Mouse (Mus musculus): ENCODE measurements around the gene Efcab10. TPM values are rescaled to one million over a fixed set of nuclear protein-coding genes. Genes with fewer than 3 reads are reported as not detected.
A peak's percentile ranks its signal among the peaks of the same experiment; 100 is the strongest.

Efcab10 gene
- total RNA-seq, 1 experiment from 2014 or later = 0.52 TPM

DNA sequence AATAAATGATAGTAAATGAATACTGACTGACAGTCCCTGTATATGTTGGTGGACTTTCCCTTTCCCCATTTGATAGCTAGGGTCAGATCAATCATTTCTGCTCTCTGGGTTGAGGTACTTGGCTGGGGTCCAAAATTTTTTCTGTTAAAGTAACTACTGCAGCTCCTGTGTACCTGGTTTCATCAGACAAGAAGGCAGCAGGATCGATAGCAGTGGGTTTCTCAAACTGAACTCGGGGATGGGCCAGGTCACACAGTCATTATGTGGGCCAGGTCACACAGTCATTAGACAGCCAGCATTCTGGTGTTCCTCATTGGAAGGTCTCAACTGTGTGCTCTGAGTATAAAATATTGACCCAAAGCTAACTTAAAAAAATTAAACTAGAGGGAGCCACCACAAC lies 33.1 kb downstream of the Efcab10 start:
- DNase-seq = no peak

DNA sequence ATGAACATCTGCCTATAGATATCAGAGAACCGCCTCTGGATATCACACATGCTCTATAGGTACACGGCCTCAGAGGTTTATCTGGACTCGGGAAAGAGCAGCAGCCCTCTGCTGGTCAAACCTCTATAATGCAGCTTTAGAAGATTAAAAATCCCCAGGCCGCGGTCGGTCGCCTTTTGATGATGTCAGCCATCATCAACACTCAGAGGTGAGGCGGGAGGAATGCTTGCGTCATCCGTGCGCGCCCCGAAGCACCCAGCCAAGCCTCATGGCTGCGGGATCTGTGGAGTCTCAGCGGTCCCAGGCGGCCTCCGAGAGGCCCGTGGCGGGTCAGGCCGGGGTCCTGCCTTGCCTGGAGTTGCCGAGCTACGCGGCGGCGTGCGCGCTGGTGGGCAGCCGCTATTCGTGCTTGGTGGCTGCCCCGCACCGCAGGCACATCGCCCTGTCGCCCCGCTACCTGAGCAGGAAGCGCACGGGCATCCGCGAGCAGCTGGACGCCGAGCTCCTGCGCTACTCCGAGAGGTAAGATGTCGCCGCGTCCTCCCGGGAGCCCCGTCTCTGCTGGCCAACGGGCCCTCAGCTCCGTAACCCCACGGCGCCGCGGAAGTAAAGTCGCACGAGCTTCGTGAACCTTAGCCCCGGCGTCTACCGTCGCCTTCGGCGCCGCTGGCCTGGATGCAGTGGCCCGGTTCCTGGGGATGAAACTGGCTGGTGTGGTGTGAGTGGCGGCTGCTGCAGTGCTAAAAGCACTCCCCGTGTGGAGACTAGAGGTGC lies 34.9 kb downstream of the Efcab10 start, which contains the start of gene Twistnb:
Gene Twistnb, plus strand, starts transcription at position 249 of the 774 bp plus-strand sequence.
- DNase-seq = peak; percentile 97

DNA sequence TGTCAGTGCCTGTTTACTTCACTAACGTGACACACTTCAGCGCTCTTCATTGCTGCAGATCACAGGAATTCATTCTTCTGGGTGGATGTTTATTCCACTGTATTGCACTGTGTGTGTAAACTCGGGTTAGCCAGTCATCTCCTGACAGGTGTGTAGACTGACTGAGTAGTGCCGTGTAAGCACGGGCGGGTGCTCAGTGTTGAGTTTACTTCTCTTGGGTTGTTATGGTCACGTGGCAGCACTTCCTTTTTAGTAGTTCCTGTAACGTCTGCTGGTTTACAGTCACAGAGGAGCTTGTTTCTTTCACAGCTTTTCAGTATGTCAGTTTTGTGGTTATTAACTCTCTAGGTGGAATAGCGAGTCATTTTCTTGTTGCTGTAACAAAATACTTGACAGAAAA lies 39.2 kb downstream of the Efcab10 start:
- DNase-seq = no peak

DNA sequence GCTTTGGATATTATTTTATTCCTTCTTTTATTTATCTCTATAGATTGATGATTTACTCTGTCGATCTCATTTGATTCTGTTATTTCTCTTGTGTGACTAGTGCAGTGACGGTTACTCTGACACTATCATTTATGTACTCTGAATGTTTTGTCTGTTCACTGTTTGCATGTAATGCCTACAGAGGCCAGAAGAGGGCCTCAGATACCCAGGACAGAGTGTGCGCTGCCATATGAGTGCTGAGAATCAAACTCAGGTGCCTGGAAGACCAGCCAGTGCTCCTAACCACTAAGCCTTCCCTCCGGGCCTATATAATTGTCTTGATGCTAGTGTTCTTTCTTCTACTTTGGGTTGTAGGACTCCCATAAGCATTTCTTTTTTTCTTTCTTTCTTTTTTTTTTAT lies 40.1 kb downstream of the Efcab10 start:
- DNase-seq = no peak

Other genes starting within 250 kb of the Efcab10 start
- 31.2 and 33.1 TPM in 2 replicates for gene Atxn7l1, start 247.2 kb upstream of the Efcab10 start, total RNA-seq (2021)
- gene Twistnb, start 34.8 kb downstream of the Efcab10 start, total RNA-seq (2021) = 13.0 and 18.6 TPM in 2 replicates

Measured in adrenal gland, postnatal 25 days (tissue).